Mouse (Mus musculus) urinary bladder, postnatal 36 days (tissue): ENCODE measurements around the gene Lars2.

Experiments
- DNase-seq, 2 experiments: peaks; one replicate each; pipeline ENCODE4 v3.0.0; 2022; ENCODE audit warnings: low spot score in 2 of 2, mixed read lengths in 1 of 2

The Lars2 gene

GRCm38 (mm10) chr9:123478031-123478585 lies 111.4 kb downstream of the Lars2 start:
- DNase-seq = no peak

GRCm38 (mm10) chr9:123478586-123479195 lies 112.0 kb downstream of the Lars2 start, which contains the start of gene Limd1:
Gene Limd1, plus strand, starts transcription at chr9:123478706.
- DNase-seq = peak; percentile 55 to 69

GRCm38 (mm10) chr9:123479196-123479669 lies 112.5 kb downstream of the Lars2 start:
- no peak for DNase-seq

GRCm38 (mm10) chr9:123479876-123480252 lies 113.1 kb downstream of the Lars2 start:
- DNase-seq = no peak

- no peak for DNase-seq
Observed at GRCm38 (mm10) chr9:123480253-123480921, 113.7 kb downstream of the Lars2 start.

- DNase-seq = no peak
Observed at GRCm38 (mm10) chr9:123481136-123481535, 114.4 kb downstream of the Lars2 start.

- no peak for DNase-seq
Observed at GRCm38 (mm10) chr9:123483598-123483997, 116.9 kb downstream of the Lars2 start.

- no peak for DNase-seq
Observed at GRCm38 (mm10) chr9:123484830-123485229, 118.1 kb downstream of the Lars2 start.

- DNase-seq = no peak
Observed at GRCm38 (mm10) chr9:123485561-123485960, 118.8 kb downstream of the Lars2 start.

GRCm38 (mm10) chr9:123486635-123487034 lies 119.9 kb downstream of the Lars2 start:
- no peak for DNase-seq

GRCm38 (mm10) chr9:123489073-123489472 lies 122.3 kb downstream of the Lars2 start:
- no peak for DNase-seq

- DNase-seq = no peak
Observed at GRCm38 (mm10) chr9:123489727-123490343, 123.1 kb downstream of the Lars2 start.

GRCm38 (mm10) chr9:123490930-123491329 lies 124.2 kb downstream of the Lars2 start:
- no peak for DNase-seq

GRCm38 (mm10) chr9:123491917-123492585 lies 125.3 kb downstream of the Lars2 start:
- no peak for DNase-seq

- DNase-seq = peak in 1 of 2 experiments; percentile 50
Observed at GRCm38 (mm10) chr9:123496665-123497064, 129.9 kb downstream of the Lars2 start.

- DNase-seq = no peak
Observed at GRCm38 (mm10) chr9:123497906-123498305, 131.2 kb downstream of the Lars2 start.

- no peak for DNase-seq
Observed at GRCm38 (mm10) chr9:123500480-123500879, 133.8 kb downstream of the Lars2 start.

GRCm38 (mm10) chr9:123503171-123503834 lies 136.6 kb downstream of the Lars2 start:
- DNase-seq = no peak

- DNase-seq = no peak
Observed at GRCm38 (mm10) chr9:123504325-123504724, 137.6 kb downstream of the Lars2 start.

- no peak for DNase-seq
Observed at GRCm38 (mm10) chr9:123505598-123505997, 138.9 kb downstream of the Lars2 start.
